Mouse (Mus musculus): ENCODE results near the gene Odc1.

Odc1 gene

DNA sequence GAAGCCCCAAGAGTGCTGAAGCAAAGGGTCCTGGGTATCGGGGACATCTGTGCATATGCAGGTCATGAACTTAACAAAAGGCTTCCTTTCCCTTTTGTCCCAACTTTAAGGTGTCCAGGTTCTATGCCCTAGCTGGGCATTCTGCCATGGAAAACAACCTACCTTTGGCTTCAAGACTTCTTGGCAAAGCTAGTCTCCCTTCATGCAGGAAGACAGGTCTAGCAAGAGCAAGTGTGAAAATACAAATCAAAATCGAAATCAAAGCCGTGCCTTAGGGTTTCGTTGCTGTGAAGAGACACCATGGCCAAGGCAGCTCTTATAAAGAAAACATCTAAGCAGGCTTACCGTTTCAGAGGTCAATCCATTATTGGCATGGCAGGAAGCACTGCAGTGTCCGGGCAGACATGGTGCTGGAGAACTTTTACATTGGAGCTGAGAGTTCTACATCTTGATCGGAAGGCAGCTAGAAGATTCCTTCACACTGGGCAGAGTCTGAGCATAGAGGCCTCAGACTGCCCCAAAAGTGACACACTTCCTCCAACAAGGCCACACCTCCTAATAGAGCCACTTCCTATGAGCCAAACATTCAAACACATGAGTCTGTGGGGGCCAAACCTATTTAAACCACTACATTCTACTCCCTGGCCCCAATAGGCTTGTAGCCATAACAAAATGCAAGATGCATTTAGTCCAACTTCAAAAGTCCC lies 44.5 kb downstream of the Odc1 start:
- DNase-seq (ENCODE audit: low read depth) = no peak

DNA sequence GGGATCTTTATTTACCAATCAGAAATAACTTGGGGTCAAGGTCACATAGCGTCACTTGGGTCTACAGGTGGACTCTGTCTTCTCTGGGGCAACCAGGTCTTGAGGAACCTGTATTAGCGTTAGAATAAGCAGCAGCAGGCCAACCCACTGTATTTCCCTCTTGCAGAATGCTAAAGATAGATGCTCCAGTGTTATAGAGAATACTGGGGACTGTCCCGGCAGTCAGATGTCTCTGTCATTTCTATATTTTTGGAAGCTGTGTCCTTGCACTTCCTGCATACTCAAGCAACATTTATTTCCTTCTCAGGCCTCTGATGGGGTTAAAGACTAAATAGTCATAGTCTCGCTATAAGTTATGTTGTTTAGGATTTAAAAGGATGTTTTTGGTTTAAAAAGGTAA lies 46.7 kb downstream of the Odc1 start:
- DNase-seq (ENCODE audit: low read depth) = no peak

DNA sequence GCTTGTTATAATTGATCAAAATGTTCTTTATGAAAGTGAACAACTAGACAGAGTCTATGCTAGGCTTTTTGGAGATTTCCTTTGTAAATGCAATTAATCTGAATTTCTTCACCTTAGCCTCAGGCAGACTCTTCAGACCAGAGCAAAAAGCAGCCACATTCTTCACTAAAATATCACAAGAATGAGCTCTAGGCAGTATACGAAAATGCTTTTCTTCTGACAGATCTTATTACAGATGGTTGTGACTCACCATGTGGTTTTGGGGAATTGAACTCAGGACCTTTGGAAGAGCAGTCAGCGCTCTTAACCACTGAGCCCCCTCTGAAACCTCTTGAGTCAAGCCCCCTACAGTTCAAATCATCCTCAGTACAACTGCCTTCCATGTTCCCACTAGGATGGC lies 49.4 kb downstream of the Odc1 start:
- DNase-seq (ENCODE audit: low read depth) = no peak

DNA sequence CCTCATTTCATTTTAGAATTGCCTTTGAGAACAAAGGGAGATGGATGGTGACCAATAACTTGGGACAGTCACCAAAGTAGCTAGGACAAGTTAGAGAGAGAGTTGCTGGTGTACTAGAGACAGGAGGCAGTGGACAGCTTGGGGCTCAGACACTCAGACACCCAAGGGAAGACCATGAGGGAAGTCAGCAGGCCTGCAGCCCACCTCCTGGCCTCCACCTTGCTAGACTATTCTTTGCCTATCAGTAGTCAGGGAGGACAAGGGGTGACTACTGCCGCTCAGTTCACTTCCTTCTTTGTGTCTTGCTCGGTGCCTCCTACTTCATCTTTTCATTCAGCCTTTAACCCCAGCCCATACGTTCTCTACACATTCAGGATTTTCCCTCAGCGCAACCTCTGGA lies 50.1 kb downstream of the Odc1 start:
- DNase-seq (ENCODE audit: low read depth) = no peak

DNA sequence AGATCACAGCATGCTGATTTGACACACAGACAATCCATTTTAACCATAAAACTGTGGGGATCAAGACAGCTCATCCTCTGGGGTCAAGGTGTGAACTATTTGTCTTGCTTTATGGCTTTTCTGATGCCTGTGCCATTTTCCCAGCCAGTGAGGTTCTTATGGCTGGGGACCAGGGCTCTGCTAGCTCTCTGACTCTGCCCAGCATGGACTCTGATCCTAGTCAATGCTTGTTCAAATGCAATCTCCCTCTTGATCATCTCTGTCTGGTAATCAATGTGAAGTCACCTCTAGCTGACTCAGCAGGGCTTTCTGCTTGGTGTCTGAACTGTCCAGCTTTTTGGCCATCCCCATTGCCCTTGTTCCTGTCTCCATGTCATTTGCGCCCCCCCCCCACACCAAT lies 50.6 kb downstream of the Odc1 start:
- no peak for DNase-seq (ENCODE audit: low read depth)

Data from induced T-regulatory cell, adult 2 months (primary cell).